Mouse (Mus musculus) bone marrow, adult 2 months (tissue): ENCODE measurements around the gene Lpcat3.

Experiments
- CTCF ChIP-seq: fragments of 200-500 bp; IDR thresholded peaks from 2 replicates; pipeline ENCODE4 v1.5.1; 2011; ENCODE audit warnings: low read length, control low read depth; ENCODE audit not compliant: control insufficient read depth, insufficient read depth
- POLR2A ChIP-seq: fragments of 200-500 bp; IDR thresholded peaks from 2 replicates; pipeline ENCODE4 v1.6.1; 2011; ENCODE audit warnings: low read depth, mild to moderate bottlenecking, control low read depth, low read length, borderline replicate concordance; ENCODE audit not compliant: control insufficient read depth

- TF ChIP-seq CTCF (no peak), POLR2A (no peak)
Measured at GRCm38 (mm10) chr6:124723541-124723940, 60.7 kb downstream of the Lpcat3 start.
